Mouse (Mus musculus) lung, postnatal 36 days (tissue): ENCODE results near the gene Arhgap20.

ENCODE experiments used
- DNase-seq: peaks from one replicate; pipeline ENCODE4 v3.0.0; 2022; ENCODE audit warnings: mixed read lengths

Gene Arhgap20

GRCm38 (mm10) chr9:51764921-51765416, at the start of gene Arhgap20:
Gene Arhgap20, plus strand, starts transcription at chr9:51765337.
- peak; percentile 71 for DNase-seq

GRCm38 (mm10) chr9:51718793-51719192, 46.3 kb upstream of the Arhgap20 start:
- DNase-seq: no peak

GRCm38 (mm10) chr9:51727960-51728359, 37.2 kb upstream of the Arhgap20 start:
- peak; percentile 78 for DNase-seq

- DNase-seq: peak; percentile 20
Observed at GRCm38 (mm10) chr9:51735180-51736034, 29.7 kb upstream of the Arhgap20 start.

GRCm38 (mm10) chr9:51736750-51737368, 28.3 kb upstream of the Arhgap20 start:
- DNase-seq: no peak

GRCm38 (mm10) chr9:51738349-51738748, 26.8 kb upstream of the Arhgap20 start:
- DNase-seq: no peak

- no peak for DNase-seq
Observed at GRCm38 (mm10) chr9:51739826-51740225, 25.3 kb upstream of the Arhgap20 start.

- DNase-seq: no peak
Observed at GRCm38 (mm10) chr9:51750144-51750543, 15.0 kb upstream of the Arhgap20 start.

- no peak for DNase-seq
Observed at GRCm38 (mm10) chr9:51761003-51761402, 4.1 kb upstream of the Arhgap20 start.

- peak; percentile 61 for DNase-seq
Observed at GRCm38 (mm10) chr9:51764041-51764875, 879 bp upstream of the Arhgap20 start.

GRCm38 (mm10) chr9:51765417-51766174, 459 bp downstream of the Arhgap20 start:
- DNase-seq: peak; percentile 19

- DNase-seq: peak; percentile 36
Observed at GRCm38 (mm10) chr9:51766175-51767062, 1.3 kb downstream of the Arhgap20 start.

- no peak for DNase-seq
Observed at GRCm38 (mm10) chr9:51774201-51774600, 9.1 kb downstream of the Arhgap20 start.

GRCm38 (mm10) chr9:51776459-51776858, 11.3 kb downstream of the Arhgap20 start:
- no peak for DNase-seq

GRCm38 (mm10) chr9:51777180-51777579, 12.0 kb downstream of the Arhgap20 start:
- peak; percentile 22 for DNase-seq

GRCm38 (mm10) chr9:51779232-51779631, 14.1 kb downstream of the Arhgap20 start:
- DNase-seq: no peak

GRCm38 (mm10) chr9:51781092-51781491, 16.0 kb downstream of the Arhgap20 start:
- no peak for DNase-seq

- DNase-seq: no peak
Observed at GRCm38 (mm10) chr9:51787380-51787779, 22.2 kb downstream of the Arhgap20 start.

GRCm38 (mm10) chr9:51788466-51788865, 23.3 kb downstream of the Arhgap20 start:
- DNase-seq: peak; percentile 8

- peak; percentile 35 for DNase-seq
Observed at GRCm38 (mm10) chr9:51795206-51795605, 30.1 kb downstream of the Arhgap20 start.

GRCm38 (mm10) chr9:51798251-51798650, 33.1 kb downstream of the Arhgap20 start:
- no peak for DNase-seq
